Mouse (Mus musculus) macrophage (primary cell): ENCODE measurements around the gene Ldlrad3. TPM values are rescaled to one million over a fixed set of nuclear protein-coding genes. Genes with fewer than 3 reads are reported as not detected.

Experiments
- H3K27ac ChIP-seq: fragments of 350-480 bp; formaldehyde crosslinking; 2 replicates; pipeline ENCODE4 v1.9.0; 2021
- H3K36me3 ChIP-seq: fragments of 350-480 bp; formaldehyde crosslinking; 2 replicates; pipeline ENCODE4 v1.9.0; 2021; ENCODE audit errors: inconsistent target
- H3K4me3 ChIP-seq: fragments of 350-480 bp; formaldehyde crosslinking; 2 replicates; pipeline ENCODE4 v1.9.0; 2021; ENCODE audit errors: inconsistent target
- H3K79me2 ChIP-seq: fragments of 350-480 bp; formaldehyde crosslinking; 2 replicates; pipeline ENCODE4 v1.9.0; 2021; ENCODE audit errors: inconsistent target
- WGBS: methylation state at CpG from one replicate; pipeline ENCODE4 v1.1.7; 2026; ENCODE audit warnings: inconsistent platforms; ENCODE audit not compliant: missing documents; 5-methylcytosine and 5-hydroxymethylcytosine counted together
- polyA plus RNA-seq: library from polyadenylated mRNA; stranded (reverse); fragments of 250-400 nt; gene quantifications from 3 replicates; pipeline ENCODE4 v1.2.4, GENCODE M21; 2018; ENCODE audit warnings: inconsistent platforms

Gene Ldlrad3
- polyA plus RNA-seq, 1 experiment from 2014 or later: 10.7 TPM

DNA sequence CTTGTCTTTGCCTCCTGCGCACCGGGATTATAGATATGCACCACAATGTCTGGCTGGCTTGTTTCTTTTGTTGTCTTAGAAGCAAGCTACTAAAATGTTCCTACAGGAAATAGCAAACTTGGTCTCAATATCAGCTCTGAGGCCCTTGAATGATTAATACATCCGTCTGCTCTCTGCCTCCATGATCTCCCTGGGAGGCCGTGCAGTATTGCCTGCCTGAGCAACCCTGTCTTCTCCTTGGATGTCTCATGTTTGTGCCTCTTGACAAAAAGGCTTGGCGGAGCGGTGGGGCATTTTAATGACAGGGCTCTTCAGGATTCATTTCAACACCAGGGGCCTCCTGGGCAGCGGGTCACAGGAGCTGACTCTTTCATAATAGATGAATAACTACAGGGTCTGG lies 219.0 kb downstream of the Ldlrad3 start:
- H3K27ac ChIP-seq: no peak overlapping the region
- WGBS: 97% methylated on average over 7 of the region's 7 CpGs
- H3K79me2 ChIP-seq: no peaks in the 10 kb centered on the region
- H3K36me3 ChIP-seq: no peaks in the 10 kb centered on the region
- H3K4me3 ChIP-seq: no peak overlapping the region

DNA sequence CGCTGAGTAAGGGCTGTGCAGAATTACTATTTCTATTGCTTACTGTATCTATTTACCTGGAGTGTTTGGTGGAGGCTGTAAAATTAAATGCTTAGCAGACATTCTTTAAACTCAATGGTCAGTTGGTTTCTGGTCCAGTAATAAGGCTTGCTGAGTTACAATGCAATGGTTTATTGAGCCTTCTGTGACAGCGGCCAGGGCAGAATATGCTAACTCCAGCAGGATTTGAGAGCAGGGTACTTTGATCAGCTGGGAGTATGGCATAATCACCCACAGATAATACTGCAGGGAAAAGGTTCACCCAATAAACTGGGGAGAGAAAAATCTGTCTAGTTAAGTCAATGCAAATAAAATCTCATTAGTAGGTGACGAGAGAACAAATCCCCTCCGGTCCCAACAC lies 220.2 kb downstream of the Ldlrad3 start:
- 90% methylated on average over 4 of the region's 4 CpGs for WGBS

GRCm38 (mm10) chr2:101965515-101965914 lies 220.7 kb downstream of the Ldlrad3 start:
- WGBS: 91% methylated on average over 5 of the region's 5 CpGs
- H3K36me3 ChIP-seq: no peaks in the 10 kb centered on the region
- H3K79me2 ChIP-seq: no peaks in the 10 kb centered on the region
- no peak overlapping the region for H3K27ac ChIP-seq
- H3K4me3 ChIP-seq: no peak overlapping the region

More for the DNA sequence above, 220.2 kb downstream of the Ldlrad3 start:
- Histone ChIP-seq H3K27ac (no peak overlapping the region), H3K79me2 (no peaks in the 10 kb centered on the region), H3K36me3 (no peaks in the 10 kb centered on the region), H3K4me3 (no peak overlapping the region)

DNA sequence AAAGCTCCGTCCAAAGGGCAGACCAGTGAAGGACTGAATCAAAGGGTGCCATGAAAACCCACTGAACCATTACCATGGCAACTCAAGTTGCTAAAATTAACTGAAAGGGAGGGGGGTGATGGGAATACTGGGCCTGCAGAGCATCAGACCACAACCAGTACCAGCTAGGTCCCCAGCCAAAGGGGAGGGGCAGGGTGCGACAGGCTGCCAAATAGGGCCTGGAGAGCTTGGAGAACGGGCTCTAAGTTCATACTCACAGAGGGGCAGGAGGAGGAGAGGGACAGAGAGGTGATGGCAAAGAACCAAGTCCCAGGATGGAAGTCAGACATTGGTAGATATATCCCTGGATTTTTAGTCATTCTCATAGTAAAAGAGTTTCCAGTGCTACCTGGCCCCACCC lies 222.8 kb downstream of the Ldlrad3 start:
- Histone ChIP-seq H3K36me3 (no peaks in the 10 kb centered on the region), H3K79me2 (no peaks in the 10 kb centered on the region), H3K27ac (no peak overlapping the region), H3K4me3 (no peak overlapping the region)
- 85% methylated on average over 3 of the region's 3 CpGs for WGBS

- Histone ChIP-seq H3K79me2 (no peaks in the 10 kb centered on the region), H3K36me3 (no peaks in the 10 kb centered on the region), H3K4me3 (no peak overlapping the region), H3K27ac (no peak overlapping the region)
- 89% methylated on average over 7 of the region's 7 CpGs for WGBS
Observed at GRCm38 (mm10) chr2:101962349-101962748, 223.8 kb downstream of the Ldlrad3 start.

DNA sequence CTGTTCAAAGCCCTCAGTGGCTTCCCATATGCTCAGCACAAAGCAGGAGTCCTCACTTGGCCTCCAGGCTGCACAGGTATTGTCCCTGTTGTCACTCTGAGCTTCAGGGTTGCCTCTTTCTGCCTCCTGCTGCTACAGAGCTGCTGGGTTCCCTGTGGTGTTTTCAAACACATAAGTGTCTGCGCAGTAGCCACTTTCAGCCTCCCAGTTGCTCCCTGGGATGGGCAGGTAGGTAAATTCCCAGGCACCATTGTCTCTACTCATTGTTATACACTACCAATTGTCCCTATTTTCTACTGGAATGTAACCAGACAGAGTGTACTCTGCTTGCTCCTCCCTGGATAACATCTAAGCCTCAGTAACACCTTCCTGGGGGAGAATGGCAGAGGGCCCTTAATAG lies 224.8 kb downstream of the Ldlrad3 start:
- H3K27ac ChIP-seq: no peak overlapping the region
- H3K36me3 ChIP-seq: no peaks in the 10 kb centered on the region
- H3K4me3 ChIP-seq: no peak overlapping the region
- 100% methylated on average over 1 of the region's 1 CpGs for WGBS
- H3K79me2 ChIP-seq: no peaks in the 10 kb centered on the region

DNA sequence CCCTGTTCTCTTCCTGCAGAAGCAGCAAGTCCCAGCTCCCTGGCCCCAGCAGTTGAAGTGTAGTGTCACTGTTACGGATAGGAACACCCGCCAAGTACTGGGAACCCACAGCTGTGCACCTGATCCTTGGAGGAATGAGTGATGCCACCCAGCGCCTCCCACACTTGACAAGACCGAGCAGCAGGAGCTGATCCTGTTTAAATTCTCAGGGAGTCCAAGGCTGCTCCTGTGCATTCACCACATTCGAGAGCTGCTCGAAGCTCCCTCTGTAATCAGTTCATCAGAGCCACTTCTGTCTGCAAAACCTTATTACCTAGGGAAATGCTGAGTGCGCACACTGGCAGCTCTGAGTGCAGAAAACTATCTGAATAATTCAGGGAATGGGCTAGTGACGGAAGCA lies 225.5 kb downstream of the Ldlrad3 start:
- H3K27ac ChIP-seq: no peak overlapping the region
- WGBS: 95% methylated on average over 8 of the region's 8 CpGs
- H3K36me3 ChIP-seq: no peaks in the 10 kb centered on the region
- no peak overlapping the region for H3K4me3 ChIP-seq
- no peaks in the 10 kb centered on the region for H3K79me2 ChIP-seq

GRCm38 (mm10) chr2:101956125-101956524 lies 230.1 kb downstream of the Ldlrad3 start:
- 95% methylated on average over 10 of the region's 10 CpGs for WGBS
- no peak overlapping the region for H3K27ac ChIP-seq
- H3K36me3 ChIP-seq: no peaks in the 10 kb centered on the region
- H3K4me3 ChIP-seq: no peak overlapping the region
- H3K79me2 ChIP-seq: no peaks in the 10 kb centered on the region

- H3K27ac ChIP-seq: no peak overlapping the region
- H3K4me3 ChIP-seq: no peak overlapping the region
- H3K36me3 ChIP-seq: no peaks in the 10 kb centered on the region
- WGBS: 94% methylated on average over 8 of the region's 8 CpGs
- no peaks in the 10 kb centered on the region for H3K79me2 ChIP-seq
Observed at GRCm38 (mm10) chr2:101952951-101953361, 233.2 kb downstream of the Ldlrad3 start.

GRCm38 (mm10) chr2:101950716-101951520 lies 235.3 kb downstream of the Ldlrad3 start:
- 97% methylated on average over 7 of the region's 7 CpGs for WGBS
- Histone ChIP-seq H3K79me2 (no peaks in the 10 kb centered on the region), H3K27ac (no peak overlapping the region)

DNA sequence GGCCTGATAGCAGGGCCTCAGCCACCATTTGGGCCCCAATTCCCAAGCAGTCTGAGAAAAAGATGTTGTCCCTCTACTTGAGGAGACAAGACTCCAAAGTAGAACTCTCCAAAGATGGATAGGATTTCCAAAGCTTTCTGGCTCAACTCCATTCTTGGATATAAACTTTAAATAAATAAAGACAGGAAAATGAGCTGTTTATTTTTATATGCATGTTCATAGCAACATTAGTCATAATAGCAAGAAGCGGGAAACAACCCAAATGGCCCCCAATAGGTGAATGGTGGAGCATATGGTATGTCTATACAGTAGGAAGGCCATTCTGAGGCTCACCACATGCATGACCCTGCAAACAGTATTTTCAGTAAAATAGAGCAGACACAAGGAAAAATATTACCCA lies 251.2 kb downstream of the Ldlrad3 start:
- Histone ChIP-seq H3K27ac (no peak overlapping the region), H3K36me3 (no peaks in the 10 kb centered on the region), H3K79me2 (no peaks in the 10 kb centered on the region), H3K4me3 (no peak overlapping the region)
- WGBS: 100% methylated on average over 1 of the region's 1 CpGs

More at GRCm38 (mm10) chr2:101950716-101951520, 235.3 kb downstream of the Ldlrad3 start:
- H3K36me3 ChIP-seq: no peaks in the 10 kb centered on the region
- no peak overlapping the region for H3K4me3 ChIP-seq

DNA sequence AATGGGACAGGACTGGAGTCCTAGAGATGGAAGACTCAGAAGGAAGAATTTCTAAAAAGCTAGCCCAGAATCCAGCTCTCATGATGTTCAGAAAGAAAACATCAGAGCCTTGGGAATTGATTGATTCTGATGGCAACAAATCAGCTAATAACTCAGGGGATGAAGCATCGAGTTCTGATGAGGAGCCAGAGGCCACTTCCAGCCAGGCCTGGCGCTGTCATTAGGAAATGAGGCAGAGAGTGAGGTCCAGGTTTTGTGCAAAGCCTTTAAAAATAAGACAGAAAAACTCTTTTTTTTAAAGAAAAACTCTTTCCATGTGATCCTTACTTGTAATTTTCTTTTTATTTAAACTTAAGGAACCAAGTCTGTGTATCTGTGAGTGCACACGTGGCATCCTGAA lies 252.9 kb downstream of the Ldlrad3 start:
- 89% methylated on average over 3 of the region's 3 CpGs for WGBS
- Histone ChIP-seq H3K27ac (no peak overlapping the region), H3K4me3 (no peak overlapping the region), H3K36me3 (no peaks in the 10 kb centered on the region), H3K79me2 (no peaks in the 10 kb centered on the region)

GRCm38 (mm10) chr2:101932169-101932936 lies 253.8 kb downstream of the Ldlrad3 start:
- Histone ChIP-seq H3K36me3 (no peaks in the 10 kb centered on the region), H3K79me2 (no peaks in the 10 kb centered on the region), H3K27ac (no peak overlapping the region), H3K4me3 (no peak overlapping the region)
- 93% methylated on average over 14 of the region's 14 CpGs for WGBS

- Histone ChIP-seq H3K27ac (no peak overlapping the region), H3K79me2 (no peaks in the 10 kb centered on the region), H3K36me3 (no peaks in the 10 kb centered on the region), H3K4me3 (no peak overlapping the region)
- WGBS: 88% methylated on average over 12 of the region's 12 CpGs
Observed at GRCm38 (mm10) chr2:101925591-101926188, 260.5 kb downstream of the Ldlrad3 start.

DNA sequence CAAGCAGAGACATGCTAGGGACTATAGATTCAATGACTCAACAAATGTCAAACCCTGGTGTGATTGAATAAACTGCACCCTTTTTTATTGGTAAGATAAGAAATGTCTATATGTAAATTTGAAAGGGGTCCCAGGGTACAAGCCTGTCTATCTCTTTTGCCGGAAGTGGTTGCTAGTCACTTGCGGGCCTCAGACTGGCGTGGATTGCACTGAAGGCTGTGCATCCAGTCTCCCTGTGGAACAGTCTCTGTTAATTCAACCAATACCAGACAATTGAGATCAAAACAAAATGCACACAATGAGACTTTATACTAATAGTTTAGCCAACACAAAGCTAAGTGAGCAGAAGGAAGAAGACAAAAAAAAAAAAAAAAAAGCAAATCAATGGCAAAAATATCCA lies 261.0 kb downstream of the Ldlrad3 start:
- Histone ChIP-seq H3K79me2 (no peaks in the 10 kb centered on the region), H3K4me3 (no peak overlapping the region), H3K27ac (no peak overlapping the region), H3K36me3 (no peaks in the 10 kb centered on the region)
- 91% methylated on average over 3 of the region's 3 CpGs for WGBS
